Mouse (Mus musculus) right cerebral cortex, adult 2 months (tissue): ENCODE results near the gene Gm4301.
A peak's percentile ranks its signal among the peaks of the same experiment; 100 is the strongest.
"Not testable (repeated sequence)": the region's sequence is repeated elsewhere in the genome, so short reads cannot be mapped to it uniquely, and the experiment has no call there.

Source experiments
- DNase-seq, 2 experiments: peaks; one replicate each; pipeline ENCODE4 v3.0.0; 2021 to 2022; ENCODE audit warnings: low spot score in 2 of 2

Gene Gm4301

GRCm38 (mm10) chr10:100335376-100335775 lies at the start of gene Gm4301:
Gm4301 (plus strand) TSS chr10:100335676.
- DNase-seq = not testable (repeated sequence)

DNA sequence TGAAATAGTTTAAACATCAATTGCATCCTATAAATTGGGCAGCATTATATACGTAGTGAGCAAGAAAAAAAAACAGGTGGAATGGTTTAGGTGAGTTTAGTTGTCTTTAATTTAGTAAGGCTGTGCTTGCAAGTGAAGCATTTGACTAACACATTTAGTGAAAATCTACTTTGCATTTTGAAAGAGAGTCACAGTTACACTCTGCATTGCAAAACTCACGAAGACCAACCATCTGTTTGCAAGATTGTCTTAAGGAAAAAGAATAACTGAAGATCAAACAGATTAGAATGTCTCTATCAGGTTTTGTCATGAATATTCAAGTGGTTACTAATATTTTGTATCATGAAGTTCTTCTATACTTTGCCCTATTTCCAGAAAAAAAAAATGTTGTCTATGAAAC lies 39.4 kb upstream of the Gm4301 start:
- DNase-seq = no peak

DNA sequence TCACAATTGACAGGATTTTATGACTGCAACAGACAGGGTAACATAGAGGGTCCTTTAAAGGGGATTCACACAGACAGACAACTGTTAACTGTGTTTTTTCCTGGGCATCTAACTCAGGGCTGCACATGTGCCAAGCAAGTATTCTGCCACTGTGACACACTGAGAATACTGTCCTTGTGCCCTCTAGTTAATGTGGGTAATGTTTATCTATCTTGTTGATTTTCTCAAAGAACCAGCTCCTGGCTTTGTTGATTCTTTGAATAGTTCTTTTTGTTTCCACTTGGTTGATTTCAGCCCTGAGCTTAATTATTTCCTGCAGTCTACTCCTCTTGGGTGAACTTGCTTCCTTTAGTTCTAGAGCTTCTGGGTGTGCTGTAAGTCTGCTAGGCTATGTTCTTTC lies 35.4 kb upstream of the Gm4301 start:
- not testable (repeated sequence) for DNase-seq

- DNase-seq = not testable (repeated sequence)
These were observed 5.1 kb downstream of the Gm4301 start, which contains the start of gene Gm4302 for GRCm38 (mm10) chr10:100340536-100340935. Gm4302 (plus strand) TSS chr10:100340836.

DNA sequence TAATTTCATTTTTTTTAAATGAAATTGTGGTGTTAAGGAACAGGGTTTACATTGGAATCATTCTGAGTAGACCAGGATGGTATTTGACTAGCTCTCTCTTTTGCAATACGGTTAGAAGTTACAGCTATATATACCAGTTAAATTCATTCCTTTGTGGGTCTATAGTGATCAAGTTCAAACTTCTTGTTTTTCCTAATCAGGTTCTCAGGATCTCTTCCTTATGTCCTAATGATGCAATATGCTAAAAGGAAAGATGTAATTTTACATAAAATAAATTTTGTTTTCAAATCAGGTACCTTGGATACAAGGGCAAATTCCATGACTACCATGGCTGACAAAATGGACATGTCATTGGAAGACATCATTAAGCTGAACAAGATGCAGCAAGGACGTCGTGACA lies 10.2 kb downstream of the Gm4301 start, which contains the start of gene Gm4303:
Gene Gm4303 (plus strand): TSS at position 301 of the 400 bp plus-strand sequence.
- not testable (repeated sequence) for DNase-seq

DNA sequence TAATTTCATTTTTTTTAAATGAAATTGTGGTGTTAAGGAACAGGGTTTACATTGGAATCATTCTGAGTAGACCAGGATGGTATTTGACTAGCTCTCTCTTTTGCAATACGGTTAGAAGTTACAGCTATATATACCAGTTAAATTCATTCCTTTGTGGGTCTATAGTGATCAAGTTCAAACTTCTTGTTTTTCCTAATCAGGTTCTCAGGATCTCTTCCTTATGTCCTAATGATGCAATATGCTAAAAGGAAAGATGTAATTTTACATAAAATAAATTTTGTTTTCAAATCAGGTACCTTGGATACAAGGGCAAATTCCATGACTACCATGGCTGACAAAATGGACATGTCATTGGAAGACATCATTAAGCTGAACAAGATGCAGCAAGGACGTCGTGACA lies 15.3 kb downstream of the Gm4301 start, which contains the start of gene Gm4305:
Gene Gm4305 (plus strand): TSS at position 301 of the 400 bp plus-strand sequence.
- not testable (repeated sequence) for DNase-seq

DNA sequence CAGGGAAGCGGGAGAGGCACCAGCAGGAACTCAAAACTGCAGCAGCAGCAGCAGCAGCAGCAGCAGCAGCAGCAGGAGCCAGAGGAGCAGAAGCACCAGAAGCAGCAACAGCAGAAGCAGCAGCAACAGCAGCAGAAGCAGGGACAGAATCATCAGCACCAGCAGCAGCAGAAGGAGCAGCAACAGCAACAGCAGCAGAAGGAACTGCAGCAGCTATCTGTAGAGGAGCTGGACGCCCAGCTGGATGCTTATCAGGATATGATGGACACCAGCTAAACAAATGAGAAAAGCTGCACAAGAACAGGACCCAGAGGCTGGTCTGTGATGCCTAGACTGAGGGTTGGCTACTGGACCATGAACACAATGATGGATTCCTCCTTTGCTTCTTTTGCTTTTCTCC lies 21.4 kb downstream of the Gm4301 start:
- peak; percentile 1 to 3 for DNase-seq

GRCm38 (mm10) chr10:100361038-100361437 lies 25.6 kb downstream of the Gm4301 start, which contains the start of gene Gm4307:
Gm4307 (plus strand) TSS chr10:100361338.
- not testable (repeated sequence) for DNase-seq

GRCm38 (mm10) chr10:100382460-100382859 lies 47.0 kb downstream of the Gm4301 start, which contains the start of gene Gm4312:
Gm4312 (minus strand) TSS chr10:100382560.
- not testable (repeated sequence) for DNase-seq
